Mouse (Mus musculus) embryonic facial prominence, embryonic 15.5 days (tissue): ENCODE data around the gene Asap3. TPM values are rescaled to one million over a fixed set of nuclear protein-coding genes. Genes with fewer than 3 reads are reported as not detected.
A peak's percentile ranks its signal among the peaks of the same experiment; 100 is the strongest.

ENCODE experiments used
- ATAC-seq: fragments of 200-750 bp; cut with Nextera tagmentation; 2 replicates; pipeline ENCODE4 v1.8.0; 2017; ENCODE audit warnings: low read depth, moderate TSS enrichment; ENCODE audit not compliant: insufficient number of reproducible peaks, low FRiP score, low TSS enrichment
- H3K27ac ChIP-seq: fragments of 300-500 bp; sonication (generic); replicated peaks from 2 replicates; pipeline ENCODE4 v1.5.1; 2015; ENCODE audit warnings: mild to moderate bottlenecking, inconsistent platforms
- H3K27me3 ChIP-seq: fragments of 300-500 bp; sonication (generic); 2 replicates; pipeline ENCODE4 v1.6.1; 2015; ENCODE audit warnings: inconsistent platforms
- H3K36me3 ChIP-seq: fragments of 300-500 bp; sonication (generic); 2 replicates; pipeline ENCODE4 v1.6.1; 2015; ENCODE audit warnings: mild to moderate bottlenecking, inconsistent platforms
- H3K4me1 ChIP-seq: fragments of 300-500 bp; sonication (generic); 2 replicates; pipeline ENCODE4 v1.6.1; 2015; ENCODE audit warnings: inconsistent platforms
- H3K4me2 ChIP-seq: fragments of 300-500 bp; sonication (generic); replicated peaks from 2 replicates; pipeline ENCODE4 v1.6.1; 2015; ENCODE audit warnings: mild to moderate bottlenecking, inconsistent platforms
- H3K4me3 ChIP-seq: fragments of 300-500 bp; sonication (generic); replicated peaks from 2 replicates; pipeline ENCODE4 v1.5.1; 2015; ENCODE audit warnings: mild to moderate bottlenecking, inconsistent platforms
- H3K9ac ChIP-seq: fragments of 300-500 bp; sonication (generic); 2 replicates; pipeline ENCODE4 v1.6.1; 2015; ENCODE audit warnings: inconsistent platforms
- H3K9me3 ChIP-seq: fragments of 300-500 bp; sonication (generic); replicated peaks from 2 replicates; pipeline ENCODE4 v1.6.1; 2016; ENCODE audit warnings: inconsistent platforms
- WGBS: fragments of 180-500 bp; shearing (Covaris S2); methylation state at CpG from one replicate; pipeline ENCODE4 v1.1.7; 2015; 5-methylcytosine and 5-hydroxymethylcytosine counted together
- polyA plus RNA-seq: library from polyadenylated mRNA; unstranded; fragments of >200 nt; fragmentation: Nextera tagmentation; extraction: Ambion mirVana; gene quantifications from 2 replicates; pipeline ENCODE4 v1.2.1, GENCODE M21; 2015

Gene Asap3
- polyA plus RNA-seq, 1 experiment from 2014 or later: 14.1 TPM

GRCm38 (mm10) chr4:136202509-136202908 lies 3.7 kb upstream of the Asap3 start:
- H3K27ac ChIP-seq: no peak overlapping the region
- no peaks in the 10 kb centered on the region for H3K9me3 ChIP-seq
- no peak overlapping the region for H3K4me3 ChIP-seq
- 4% methylated on average over 9 of the region's 9 CpGs for WGBS
- no peaks in the 10 kb centered on the region for H3K27me3 ChIP-seq
- H3K4me2 ChIP-seq: no peak overlapping the region
- peaks cover 26% of the 10 kb centered on the region for H3K4me1 ChIP-seq
- no peak for ATAC-seq
- H3K36me3 ChIP-seq: no peaks in the 10 kb centered on the region
- no peak overlapping the region for H3K9ac ChIP-seq

GRCm38 (mm10) chr4:136204775-136205174 lies 1.4 kb upstream of the Asap3 start:
- no peak overlapping the region for H3K27ac ChIP-seq
- peaks cover 40% of the 10 kb centered on the region for H3K4me1 ChIP-seq
- 83% methylated on average over 2 of the region's 2 CpGs for WGBS
- no peaks in the 10 kb centered on the region for H3K27me3 ChIP-seq
- H3K9ac ChIP-seq: no peak overlapping the region
- H3K9me3 ChIP-seq: no peaks in the 10 kb centered on the region
- no peak for ATAC-seq
- H3K4me2 ChIP-seq: no peak overlapping the region
- H3K36me3 ChIP-seq: no peaks in the 10 kb centered on the region
- no peak overlapping the region for H3K4me3 ChIP-seq

GRCm38 (mm10) chr4:136206943-136207342 lies 778 bp downstream of the Asap3 start:
- Histone ChIP-seq H3K4me2 (peak overlapping the region; percentile 85), H3K9me3 (no peaks in the 10 kb centered on the region), H3K27ac (peak overlapping the region; percentile 89), H3K9ac (peak overlapping the region; percentile 63), H3K36me3 (no peaks in the 10 kb centered on the region), H3K4me1 (peaks cover 40% of the 10 kb centered on the region), H3K4me3 (peak overlapping the region; percentile 66), H3K27me3 (no peaks in the 10 kb centered on the region)
- whole genome bisulfite sequencing: 3% methylated on average over 6 of the region's 6 CpGs
- no peak for ATAC-seq

DNA sequence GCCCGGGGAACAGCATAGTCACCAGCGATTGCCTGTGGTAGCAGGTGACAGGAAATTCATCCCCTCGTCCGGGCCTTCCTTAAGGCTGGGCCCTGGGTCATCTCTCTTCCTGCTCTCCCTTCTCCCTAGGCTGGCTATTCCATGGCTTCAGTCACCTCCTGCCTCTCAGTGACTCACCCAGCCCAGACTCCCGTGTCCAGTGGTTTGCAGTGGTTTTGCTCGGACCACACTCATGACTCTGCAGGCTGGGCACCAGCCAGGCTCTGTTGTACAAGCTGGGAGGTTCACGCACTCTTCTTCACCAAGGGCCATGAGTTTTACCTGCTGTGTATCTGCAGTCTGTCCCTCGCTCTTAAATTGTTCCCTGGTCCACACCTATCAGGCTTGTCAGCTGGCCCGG lies 4.8 kb downstream of the Asap3 start:
- H3K36me3 ChIP-seq: no peaks in the 10 kb centered on the region

DNA sequence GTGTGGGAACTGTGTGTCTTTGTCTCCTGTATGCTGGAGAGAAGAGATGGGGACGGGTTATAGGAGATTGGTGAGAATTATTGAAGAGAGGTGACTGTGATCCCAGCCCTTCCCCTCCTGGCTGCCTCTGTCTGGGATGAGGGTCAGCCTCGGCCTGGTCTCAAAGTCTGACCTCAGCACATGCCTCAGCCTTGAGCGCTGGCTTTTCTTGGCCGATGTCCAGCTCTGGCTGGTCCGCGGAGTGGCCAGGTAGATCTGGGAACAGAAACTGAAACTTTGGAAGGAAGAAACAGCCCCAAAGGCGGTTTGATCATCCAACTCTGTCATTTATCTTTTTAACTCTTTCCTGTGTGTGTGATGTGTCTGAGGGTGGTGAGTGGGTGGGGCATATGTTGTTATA lies 7.5 kb downstream of the Asap3 start:
- no peak overlapping the region for H3K9ac ChIP-seq
- H3K4me2 ChIP-seq: no peak overlapping the region
- no peak overlapping the region for H3K4me3 ChIP-seq
- no peaks in the 10 kb centered on the region for H3K27me3 ChIP-seq
- ATAC-seq: no peak
- WGBS: 75% methylated on average over 7 of the region's 7 CpGs
- no peak overlapping the region for H3K27ac ChIP-seq
- H3K4me1 ChIP-seq: peaks cover 23% of the 10 kb centered on the region
- H3K36me3 ChIP-seq: no peaks in the 10 kb centered on the region
- no peaks in the 10 kb centered on the region for H3K9me3 ChIP-seq

More for the DNA sequence above, 4.8 kb downstream of the Asap3 start:
- Histone ChIP-seq H3K27ac (no peak overlapping the region), H3K9me3 (no peaks in the 10 kb centered on the region), H3K4me1 (peaks cover 27% of the 10 kb centered on the region), H3K4me3 (no peak overlapping the region), H3K27me3 (no peaks in the 10 kb centered on the region), H3K9ac (no peak overlapping the region), H3K4me2 (no peak overlapping the region)
- no peak for ATAC-seq
- 83% methylated on average over 9 of the region's 9 CpGs for WGBS

- H3K4me1 ChIP-seq: peaks cover 31% of the 10 kb centered on the region
- no peak for ATAC-seq
- no peaks in the 10 kb centered on the region for H3K36me3 ChIP-seq
- peak overlapping the region; percentile 11; the same call in 1 of the 2 replicates for H3K27ac ChIP-seq
- H3K9me3 ChIP-seq: no peaks in the 10 kb centered on the region
- H3K4me3 ChIP-seq: no peak overlapping the region
- H3K4me2 ChIP-seq: no peak overlapping the region
- H3K27me3 ChIP-seq: no peaks in the 10 kb centered on the region
- WGBS: 86% methylated on average over 8 of the region's 8 CpGs
- no peak overlapping the region for H3K9ac ChIP-seq
Measured at GRCm38 (mm10) chr4:136214828-136215227, 8.7 kb downstream of the Asap3 start.

DNA sequence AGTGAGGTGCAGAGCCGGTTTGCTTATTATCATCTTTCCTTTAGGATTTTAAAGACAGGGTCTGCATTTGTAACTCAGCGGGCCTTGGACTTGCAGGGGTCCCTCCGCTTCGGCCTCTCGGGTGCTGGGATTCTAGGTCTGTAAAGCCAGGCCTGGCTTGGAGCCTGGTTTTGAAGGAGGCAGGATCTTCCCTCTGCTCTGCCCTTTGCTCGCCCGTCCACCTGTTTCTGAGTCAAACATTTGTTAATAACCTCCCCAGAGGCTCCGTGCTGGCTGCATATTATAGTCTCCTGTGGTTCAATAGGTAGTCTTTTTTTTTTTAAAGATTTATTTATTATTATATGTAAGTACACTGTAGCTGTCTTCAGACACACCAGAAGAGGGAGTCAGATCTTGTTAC lies 9.4 kb downstream of the Asap3 start:
- 79% methylated on average over 8 of the region's 8 CpGs for WGBS
- no peak overlapping the region for H3K4me3 ChIP-seq
- no peaks in the 10 kb centered on the region for H3K27me3 ChIP-seq
- ATAC-seq: no peak
- H3K9ac ChIP-seq: no peak overlapping the region
- peaks cover 38% of the 10 kb centered on the region for H3K4me1 ChIP-seq
- H3K36me3 ChIP-seq: no peaks in the 10 kb centered on the region
- H3K9me3 ChIP-seq: no peaks in the 10 kb centered on the region
- H3K4me2 ChIP-seq: no peak overlapping the region
- peak overlapping the region; percentile 39; the same call in 1 of the 2 replicates for H3K27ac ChIP-seq

- 0 out of 2 replicates have a peak, but pooled peaks cover 3% of the 10 kb centered on the region for H3K36me3 ChIP-seq
- peaks cover 40% of the 10 kb centered on the region for H3K4me1 ChIP-seq
- H3K4me2 ChIP-seq: no peak overlapping the region
- H3K27me3 ChIP-seq: no peaks in the 10 kb centered on the region
- peak overlapping the region; percentile 60; the same call in 1 of the 2 replicates for H3K27ac ChIP-seq
- no peak overlapping the region for H3K4me3 ChIP-seq
- WGBS: 50% methylated on average over 10 of the region's 10 CpGs
- H3K9me3 ChIP-seq: no peaks in the 10 kb centered on the region
- H3K9ac ChIP-seq: no peak overlapping the region
- no peak for ATAC-seq
Measured at GRCm38 (mm10) chr4:136217063-136217462, 10.9 kb downstream of the Asap3 start.

DNA sequence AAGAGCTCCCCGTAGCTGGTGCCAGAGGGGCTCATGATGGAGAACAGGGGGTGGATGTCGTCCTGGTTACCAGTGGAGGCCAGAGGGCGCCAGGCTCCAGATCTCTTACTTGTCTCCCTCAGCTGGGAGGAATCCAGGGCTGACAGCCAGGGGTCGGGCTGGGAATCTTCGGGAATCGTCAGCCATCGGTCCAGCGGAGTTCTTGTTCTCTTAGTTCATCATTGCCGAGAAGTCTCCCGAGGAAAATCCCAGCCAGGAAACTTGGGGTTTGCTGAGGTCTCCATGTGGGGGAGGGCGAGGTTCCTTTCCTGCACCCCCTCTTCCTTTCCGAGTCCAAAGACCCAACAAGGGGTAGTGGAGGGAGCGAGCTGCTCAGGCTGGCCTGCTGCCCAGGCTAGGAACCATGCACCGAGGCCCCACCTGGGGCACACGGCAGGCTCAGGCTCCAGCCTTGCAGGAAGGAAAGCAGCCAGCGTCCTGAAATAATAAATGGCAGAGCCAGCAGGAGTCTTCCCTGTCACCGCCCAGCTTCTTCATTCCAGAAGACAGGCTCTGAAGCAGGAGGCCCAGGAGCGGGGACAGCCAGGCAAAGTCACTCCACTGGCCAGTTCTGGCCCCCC lies 12.5 kb downstream of the Asap3 start:
- Histone ChIP-seq H3K27me3 (no peaks in the 10 kb centered on the region), H3K9ac (no peak overlapping the region), H3K4me2 (peak overlapping the region; percentile 40), H3K36me3 (0 out of 2 replicates have a peak, but pooled peaks cover 3% of the 10 kb centered on the region), H3K4me1 (peaks cover 40% of the 10 kb centered on the region), H3K4me3 (peak overlapping the region; percentile 8; the same call in 1 of the 2 replicates), H3K9me3 (no peaks in the 10 kb centered on the region), H3K27ac (peak overlapping the region; percentile 81)
- 12% methylated on average over 18 of the region's 18 CpGs for WGBS
- peak; percentile 78 for ATAC-seq

- peak; percentile 32; the same call in 1 of the 2 replicates for ATAC-seq
- Histone ChIP-seq H3K36me3 (0 out of 2 replicates have a peak, but pooled peaks cover 3% of the 10 kb centered on the region), H3K9me3 (no peaks in the 10 kb centered on the region), H3K4me1 (peaks cover 40% of the 10 kb centered on the region), H3K9ac (no peak overlapping the region), H3K27ac (peak overlapping the region; percentile 69), H3K4me2 (peak overlapping the region; percentile 32), H3K27me3 (no peaks in the 10 kb centered on the region), H3K4me3 (peak overlapping the region; percentile 9)
- 19% methylated on average over 16 of the region's 17 CpGs for WGBS
Measured at GRCm38 (mm10) chr4:136220133-136220775, 14.1 kb downstream of the Asap3 start.

- Histone ChIP-seq H3K36me3 (peaks cover 7% of the 10 kb centered on the region; the same call in 1 of the 2 replicates), H3K4me3 (no peak overlapping the region), H3K27me3 (no peaks in the 10 kb centered on the region), H3K27ac (no peak overlapping the region), H3K9ac (no peak overlapping the region), H3K4me2 (no peak overlapping the region), H3K9me3 (no peaks in the 10 kb centered on the region), H3K4me1 (peaks cover 23% of the 10 kb centered on the region)
- no peak for ATAC-seq
- WGBS: 61% methylated on average over 13 of the region's 13 CpGs
Measured at GRCm38 (mm10) chr4:136223549-136224239, 17.5 kb downstream of the Asap3 start.
